Mouse (Mus musculus) intestine, postnatal 0 days (tissue): ENCODE data around the gene Slc10a7. TPM values are rescaled to one million over a fixed set of nuclear protein-coding genes. Genes with fewer than 3 reads are reported as not detected.

Source experiments
- ATAC-seq: fragments of 200-750 bp; cut with Nextera tagmentation; 2 replicates; pipeline ENCODE4 v1.8.0; 2017; ENCODE audit warnings: mild to moderate bottlenecking, moderate TSS enrichment, moderate library complexity
- H3K27ac ChIP-seq: fragments of 300-500 bp; sonication (generic); 2 replicates; pipeline ENCODE4 v1.5.1; 2014; ENCODE audit warnings: mild to moderate bottlenecking, low read depth, low read length, moderate library complexity
- H3K27me3 ChIP-seq: fragments of 300-500 bp; sonication (generic); replicated peaks from 2 replicates; pipeline ENCODE4 v1.6.1; 2014; ENCODE audit warnings: low read length, mixed read lengths; ENCODE audit not compliant: control insufficient read depth, insufficient read depth
- H3K36me3 ChIP-seq: fragments of 300-500 bp; sonication (generic); 2 replicates; pipeline ENCODE4 v1.6.1; 2014; ENCODE audit warnings: mild to moderate bottlenecking, moderate library complexity; ENCODE audit not compliant: control insufficient read depth, insufficient read depth
- H3K4me1 ChIP-seq: fragments of 300-500 bp; sonication (generic); replicated peaks from 2 replicates; pipeline ENCODE4 v1.6.1; 2014; ENCODE audit warnings: antibody characterized with exemption, low read length, mixed read lengths; ENCODE audit not compliant: control insufficient read depth, insufficient read depth
- H3K4me2 ChIP-seq: fragments of 300-500 bp; sonication (generic); replicated peaks from 2 replicates; pipeline ENCODE4 v1.6.1; 2014; ENCODE audit warnings: low read depth, mild to moderate bottlenecking, moderate library complexity
- H3K4me3 ChIP-seq: fragments of 300-500 bp; sonication (generic); 2 replicates; pipeline ENCODE4 v1.5.1; 2014; ENCODE audit warnings: low read depth, low read length
- H3K9ac ChIP-seq: fragments of 300-500 bp; sonication (generic); 2 replicates; pipeline ENCODE4 v1.6.1; 2014; ENCODE audit warnings: mild to moderate bottlenecking, low read depth, low read length
- H3K9me3 ChIP-seq: fragments of 300-500 bp; sonication (generic); 2 replicates; pipeline ENCODE4 v1.6.1; 2016; ENCODE audit warnings: mixed run types; ENCODE audit not compliant: control insufficient read depth
- CTCF ChIP-seq: sonication (generic); IDR thresholded peaks from 2 replicates; pipeline ENCODE4 v1.5.1; 2016; ENCODE audit warnings: low read depth, mild to moderate bottlenecking, control low read depth, antibody characterized with exemption, moderate library complexity
- WGBS: fragments of 180-500 bp; shearing (Covaris S2); extraction: QIAGEN DNeasy Blood & Tissue Kit; methylation state at CpG from one replicate; pipeline ENCODE4 v1.1.7; 2014; 5-methylcytosine and 5-hydroxymethylcytosine counted together
- polyA plus RNA-seq: library from polyadenylated mRNA; unstranded; fragments of >200 nt; fragmentation: Nextera tagmentation; extraction: Ambion mirVana; gene quantifications from 2 replicates; pipeline ENCODE4 v1.2.1, GENCODE M21; 2015

Gene Slc10a7
- polyA plus RNA-seq, 1 experiment from 2014 or later: 7.4 TPM

DNA sequence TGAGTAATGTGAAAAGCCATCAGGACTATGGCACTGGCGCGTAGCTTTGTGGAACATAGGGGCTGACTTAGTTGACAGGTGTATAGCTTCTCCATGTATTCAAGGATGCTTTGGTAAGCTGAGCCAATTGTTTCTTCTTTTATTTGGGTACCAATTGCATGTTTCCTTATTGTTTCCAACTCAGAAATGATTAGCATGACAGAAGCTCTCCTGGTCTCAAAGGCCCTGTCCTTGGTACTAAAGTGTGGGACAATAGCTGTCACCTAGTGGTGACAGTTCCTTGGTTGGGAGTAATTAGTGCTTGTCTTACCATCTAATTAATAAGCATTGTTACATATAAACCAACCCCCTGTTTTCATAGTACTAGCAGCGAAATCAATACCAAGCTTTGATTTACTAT lies 68.9 kb downstream of the Slc10a7 start:
- Histone ChIP-seq H3K27ac (no peak overlapping the region), H3K9ac (no peak overlapping the region), H3K27me3 (no peaks in the 10 kb centered on the region), H3K36me3 (no peaks in the 10 kb centered on the region), H3K9me3 (no peaks in the 10 kb centered on the region), H3K4me1 (no peaks in the 10 kb centered on the region), H3K4me3 (no peak overlapping the region), H3K4me2 (no peak overlapping the region)
- TF ChIP-seq CTCF: no peak
- WGBS: 87% methylated on average over 3 of the region's 3 CpGs
- no peak for ATAC-seq

DNA sequence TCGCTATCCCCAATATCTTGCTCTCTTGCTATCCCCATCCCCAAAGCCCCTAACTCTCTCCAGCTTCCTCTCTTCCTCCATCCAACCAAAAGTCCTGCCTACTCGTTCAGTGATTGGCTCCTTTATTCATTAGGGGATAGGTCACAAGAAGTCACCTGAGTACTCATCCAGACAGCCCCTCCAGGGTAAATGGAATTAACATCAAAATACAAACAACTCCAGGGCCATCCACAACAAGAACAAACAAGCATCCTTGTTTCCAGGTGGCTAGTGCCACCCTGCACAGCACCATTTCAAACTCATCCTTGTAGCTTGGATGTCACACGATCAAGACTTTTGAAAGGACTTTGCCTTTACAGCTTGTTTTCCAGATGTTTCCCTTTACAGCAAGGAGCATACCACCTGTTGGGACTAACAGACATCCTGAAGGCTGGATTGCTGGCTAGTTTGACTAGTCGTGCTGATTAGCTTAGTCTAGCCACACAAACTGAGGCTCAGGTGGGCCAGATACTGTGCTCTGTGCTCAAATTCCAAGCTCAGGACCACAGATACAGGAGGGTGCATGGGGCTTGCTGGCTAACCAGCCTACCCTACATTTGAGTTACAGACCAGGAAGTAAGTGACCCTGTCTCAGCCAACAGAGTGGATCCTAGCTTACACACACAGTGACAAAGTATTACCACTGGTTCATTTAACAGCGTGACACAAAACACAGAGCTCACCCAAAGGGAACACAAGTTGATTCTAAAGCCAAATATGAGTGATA lies 75.0 kb downstream of the Slc10a7 start:
- 75% methylated on average over 5 of the region's 5 CpGs for WGBS
- Histone ChIP-seq H3K27me3 (no peaks in the 10 kb centered on the region), H3K9me3 (no peaks in the 10 kb centered on the region), H3K4me1 (no peaks in the 10 kb centered on the region), H3K4me2 (no peak overlapping the region), H3K36me3 (no peaks in the 10 kb centered on the region), H3K9ac (no peak overlapping the region), H3K27ac (no peak overlapping the region), H3K4me3 (no peak overlapping the region)
- no peak for TF ChIP-seq CTCF
- no peak for ATAC-seq

- H3K36me3 ChIP-seq: no peaks in the 10 kb centered on the region
- no peaks in the 10 kb centered on the region for H3K4me1 ChIP-seq
- TF ChIP-seq CTCF: no peak
- H3K27ac ChIP-seq: no peak overlapping the region
- no peak overlapping the region for H3K4me3 ChIP-seq
- no peak overlapping the region for H3K4me2 ChIP-seq
- WGBS: 35% methylated on average over 3 of the region's 3 CpGs
- no peak for ATAC-seq
- no peaks in the 10 kb centered on the region for H3K27me3 ChIP-seq
- no peak overlapping the region for H3K9ac ChIP-seq
- H3K9me3 ChIP-seq: no peaks in the 10 kb centered on the region
Observed at GRCm38 (mm10) chr8:78584863-78585262, 75.7 kb downstream of the Slc10a7 start.

DNA sequence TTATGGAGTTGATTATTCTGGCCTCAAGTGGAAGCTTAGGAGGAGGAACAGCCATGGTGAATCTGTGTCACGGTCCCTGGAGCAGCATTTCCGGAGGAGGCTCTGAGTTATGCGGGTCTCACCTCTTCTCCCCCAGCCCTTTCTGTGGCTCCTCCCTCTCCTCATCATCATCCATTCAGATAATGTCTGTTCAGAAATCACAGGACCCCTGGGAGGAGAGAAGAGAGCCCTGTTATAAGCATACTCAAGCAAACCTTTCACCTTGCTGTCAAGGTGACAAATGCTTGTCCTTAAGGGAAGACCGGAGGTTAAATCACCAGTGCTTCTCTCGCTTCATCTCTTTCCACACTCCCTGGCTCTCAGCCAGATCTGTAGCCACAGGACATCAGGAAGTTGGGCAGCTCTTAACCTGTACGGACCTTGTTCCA lies 86.3 kb downstream of the Slc10a7 start:
- H3K27ac ChIP-seq: no peak overlapping the region
- no peak overlapping the region for H3K4me3 ChIP-seq
- no peak overlapping the region for H3K4me2 ChIP-seq
- H3K9ac ChIP-seq: no peak overlapping the region
- TF ChIP-seq CTCF: no peak
- no peaks in the 10 kb centered on the region for H3K9me3 ChIP-seq
- no peak for ATAC-seq
- H3K36me3 ChIP-seq: 0 out of 2 replicates have a peak, but pooled peaks cover 4% of the 10 kb centered on the region
- no peaks in the 10 kb centered on the region for H3K4me1 ChIP-seq
- H3K27me3 ChIP-seq: no peaks in the 10 kb centered on the region
- 42% methylated on average over 6 of the region's 6 CpGs for WGBS

- Histone ChIP-seq H3K9ac (no peak overlapping the region), H3K27ac (no peak overlapping the region), H3K4me1 (no peaks in the 10 kb centered on the region), H3K9me3 (no peaks in the 10 kb centered on the region), H3K27me3 (no peaks in the 10 kb centered on the region), H3K36me3 (no peaks in the 10 kb centered on the region), H3K4me2 (no peak overlapping the region), H3K4me3 (no peak overlapping the region)
- no peak for TF ChIP-seq CTCF
- 51% methylated on average over 3 of the region's 3 CpGs for WGBS
- ATAC-seq: no peak
Observed at GRCm38 (mm10) chr8:78598237-78598636, 89.1 kb downstream of the Slc10a7 start.

- WGBS: 95% methylated on average over 5 of the region's 5 CpGs
Observed at GRCm38 (mm10) chr8:78603084-78603483, 93.9 kb downstream of the Slc10a7 start.

More at GRCm38 (mm10) chr8:78603084-78603483, 93.9 kb downstream of the Slc10a7 start:
- TF ChIP-seq CTCF: no peak
- Histone ChIP-seq H3K27ac (no peak overlapping the region), H3K4me1 (no peaks in the 10 kb centered on the region), H3K4me2 (no peak overlapping the region), H3K36me3 (peaks cover 13% of the 10 kb centered on the region), H3K9me3 (no peaks in the 10 kb centered on the region), H3K27me3 (no peaks in the 10 kb centered on the region), H3K9ac (no peak overlapping the region), H3K4me3 (no peak overlapping the region)
- no peak for ATAC-seq
